Mouse (Mus musculus): ENCODE data around the gene Rabggtb.
"Not testable (repeated sequence)": the region's sequence is repeated elsewhere in the genome, so short reads cannot be mapped to it uniquely, and the experiment has no call there.

The Rabggtb gene

GRCm38 (mm10) chr3:153860392-153860791, 52.4 kb downstream of the Rabggtb start:
- not testable (repeated sequence) for DNase-seq

GRCm38 (mm10) chr3:153858350-153859001, 54.3 kb downstream of the Rabggtb start:
- no peak for DNase-seq

All from kidney, postnatal 25 days (tissue).